8 mouse cellular contexts compared by ENCODE assay signal in the genomic region with DNA sequence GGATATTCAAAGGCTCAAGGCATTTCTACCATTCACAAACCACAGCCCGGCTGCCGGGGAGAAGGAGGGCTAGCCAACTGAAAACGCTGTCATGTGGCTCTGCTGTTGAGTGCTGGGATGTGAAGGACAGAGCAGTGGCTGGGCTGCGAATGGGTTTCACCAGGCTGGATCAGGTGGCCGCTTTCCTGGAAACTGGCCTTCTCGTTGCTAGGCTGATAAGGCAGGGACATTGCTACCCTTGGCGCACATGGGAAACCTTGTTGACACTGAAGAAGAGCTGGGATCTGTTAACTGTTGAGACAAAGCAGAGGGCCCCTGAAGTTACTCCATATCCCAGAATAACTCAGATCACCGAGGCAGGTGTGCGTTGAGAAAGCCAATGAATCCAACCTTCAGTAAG.
DNase-seq lines count a peak whose midpoint lies in the region.

No protein-coding gene starts in this region.

- intact Hi-C loops in heart, postnatal 36 days (cut with DNase I), result loop anchor here (5.0 kb wide), 1 partner anchor 40 kb away; no protein-coding TSS in a partner anchor

- DNase-seq in adrenal gland, adult (ENCODE audit: inconsistent age in 2 of 2, low spot score in 1 of 2), result peak; percentile 59 to 92
- no peak for DNase-seq in adrenal gland, postnatal 4 days (ENCODE audit: low spot score in 2 of 2)
- peak; percentile 74 for DNase-seq in ovary, adult 18-20 months (ENCODE audit: low spot score)
- DNase-seq in ovary, postnatal 10 days (ENCODE audit: low spot score), result no peak
- peak; percentile 47 to 56 for DNase-seq in heart, postnatal 36 days
- DNase-seq in yolk sac, embryonic 10.5 days (ENCODE audit: low spot score), result peak; percentile 63
- DNase-seq in cerebellum, postnatal 14 days, result no peak
- DNase-seq in right cerebral cortex, postnatal 14 days, result no peak

Comparison
In these comparisons a context has a peak if more than half of its experiments do, and no peak if none do; other contexts are left out.
1. DNase-seq: peak in adrenal gland, adult (2 of 2), ovary, adult 18-20 months (single experiment), heart, postnatal 36 days (2 of 2) and yolk sac, embryonic 10.5 days (single experiment); none in adrenal gland, postnatal 4 days (0 of 2), ovary, postnatal 10 days (single experiment), cerebellum, postnatal 14 days (0 of 2) and right cerebral cortex, postnatal 14 days (single experiment).